Mouse (Mus musculus) small intestine, adult 2 months (tissue): ENCODE results near the gene Tor1aip2.

Experiments used
- CTCF ChIP-seq: fragments of 200-500 bp; IDR thresholded peaks from 2 replicates; pipeline ENCODE4 v1.5.1; 2012; ENCODE audit warnings: low read depth, mild to moderate bottlenecking, control low read depth, inconsistent platforms, low read length, moderate library complexity, mixed read lengths; ENCODE audit not compliant: insufficient replicate concordance, insufficient read length; ENCODE audit errors: extremely low read depth
- POLR2A ChIP-seq: fragments of 200-500 bp; IDR thresholded peaks from 2 replicates; pipeline ENCODE4 v1.6.1; 2012; ENCODE audit warnings: low read depth, mild to moderate bottlenecking, control low read depth, inconsistent platforms, low read length, moderate library complexity

DNA sequence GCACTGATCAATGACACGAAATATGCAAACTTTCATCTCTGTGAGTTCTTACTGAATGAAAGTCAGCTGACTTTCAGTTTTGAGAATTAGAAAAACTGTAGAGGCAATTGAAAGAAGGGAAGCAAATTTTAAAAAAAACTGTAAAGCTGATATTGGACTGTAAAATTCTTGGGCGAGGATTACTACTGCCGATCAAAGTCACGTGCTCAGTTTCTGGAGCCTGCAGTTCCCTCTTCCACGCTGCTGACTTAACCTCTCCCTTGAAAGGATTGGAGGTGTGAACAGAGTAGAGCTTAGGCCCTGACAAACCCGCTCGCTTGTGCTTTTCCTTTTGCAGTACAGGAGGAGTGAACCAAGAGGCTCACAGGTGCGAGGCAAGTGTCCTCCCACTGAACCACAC lies 32.8 kb upstream of the Tor1aip2 start:
- no peak for TF ChIP-seq CTCF
- TF ChIP-seq POLR2A, result no peak
